Mouse (Mus musculus) spleen, adult 2 months (tissue): ENCODE results near the gene Wdr72. TPM values are rescaled to one million over a fixed set of nuclear protein-coding genes. Genes with fewer than 3 reads are reported as not detected.

ENCODE experiments used
- DNase-seq, 2 experiments: peaks; one replicate each; pipeline versions ENCODE4 v3.0.0 to v3.0.0-alpha.2; 2012 to 2021; ENCODE audit warnings: low spot score in 2 of 2, low read depth in 1 of 2
- H3K27ac ChIP-seq: fragments of 200-500 bp; 2 replicates; pipeline ENCODE4 v1.5.1; 2012; ENCODE audit warnings: low read length, inconsistent platforms; ENCODE audit not compliant: insufficient read depth
- H3K27me3 ChIP-seq: fragments of 200-500 bp; 2 replicates; pipeline ENCODE4 v1.6.1; 2012; ENCODE audit warnings: mild to moderate bottlenecking, moderate library complexity, low read length, inconsistent platforms; ENCODE audit not compliant: control insufficient read depth, insufficient read depth
- H3K36me3 ChIP-seq: fragments of 200-500 bp; 2 replicates; pipeline ENCODE4 v1.6.1; 2012; ENCODE audit warnings: mild to moderate bottlenecking, low read length, inconsistent platforms; ENCODE audit not compliant: control insufficient read depth, insufficient read depth
- H3K4me1 ChIP-seq: fragments of 200-500 bp; 2 replicates; pipeline ENCODE4 v1.6.1; 2011; ENCODE audit warnings: inconsistent platforms; ENCODE audit not compliant: control insufficient read depth, insufficient read depth, insufficient read length
- H3K4me3 ChIP-seq: fragments of 200-500 bp; 2 replicates; pipeline ENCODE4 v1.5.1; 2011; ENCODE audit warnings: mild to moderate bottlenecking, inconsistent platforms; ENCODE audit not compliant: insufficient read depth, insufficient read length; ENCODE audit errors: extremely low read depth
- CTCF ChIP-seq: fragments of 200-500 bp; IDR thresholded peaks from 2 replicates; pipeline ENCODE4 v1.5.1; 2011; ENCODE audit warnings: mild to moderate bottlenecking, inconsistent platforms; ENCODE audit not compliant: insufficient read depth, insufficient read length, insufficient replicate concordance; ENCODE audit errors: extremely low read depth
- POLR2A ChIP-seq: fragments of 200-500 bp; IDR thresholded peaks from 2 replicates; pipeline ENCODE4 v1.6.1; 2011; ENCODE audit warnings: low read depth, low read length, inconsistent platforms
- WGBS: fragments of 180-500 bp; shearing (Covaris S2); methylation state at CpG from one replicate; pipeline ENCODE4 v1.1.7; 2018; 5-methylcytosine and 5-hydroxymethylcytosine counted together
- polyA plus RNA-seq: library from polyadenylated mRNA; depleted of rRNA; stranded (reverse); fragments of >200 nt; gene quantifications from 2 replicates; pipeline ENCODE4 v1.2.3, GENCODE M21; 2012; rRNA removed

The Wdr72 gene
- polyA plus RNA-seq, result not detected in 2 replicates

GRCm38 (mm10) chr9:74109761-74110460 is at the start of gene Wdr72:
Gene Wdr72 (plus strand): TSS chr9:74110356.
- no peak for DNase-seq
- no peak for TF ChIP-seq POLR2A
- no peak for TF ChIP-seq CTCF
- no peak within 1 kb of the TSS for H3K4me3 ChIP-seq
- H3K27ac ChIP-seq, result no peak within 1 kb of the TSS
- H3K27me3 ChIP-seq, result no peaks in the 10 kb centered on the region
- no peaks in the 10 kb centered on the region for H3K36me3 ChIP-seq
- H3K4me1 ChIP-seq, result no peaks in the 10 kb centered on the region
- WGBS, result 18% methylated on average over 17 of the region's 17 CpGs

GRCm38 (mm10) chr9:74066278-74066677 is 43.9 kb upstream of the Wdr72 start:
- TF ChIP-seq CTCF (no peak), POLR2A (no peak)
- WGBS, result 74% methylated on average over 3 of the region's 3 CpGs
- DNase-seq, result no peak

DNA sequence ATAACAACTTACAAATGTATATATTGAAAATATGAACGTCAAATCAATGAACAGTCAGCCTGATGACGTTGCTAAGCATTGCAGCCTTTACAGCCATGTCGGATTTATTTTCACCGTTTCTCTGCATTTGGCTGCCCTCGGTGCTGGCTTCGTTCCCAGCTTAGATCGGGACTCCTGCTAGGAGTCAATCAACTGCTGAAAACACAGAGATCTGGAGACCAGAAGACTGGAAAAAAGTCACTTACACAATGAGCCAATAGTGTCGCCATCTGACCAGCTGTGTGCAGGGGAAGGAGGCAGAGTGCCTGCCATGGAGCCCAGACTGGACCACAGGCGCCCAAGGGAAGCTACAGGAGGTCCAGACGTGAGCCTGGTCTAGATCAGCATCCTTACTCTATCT is 43.4 kb upstream of the Wdr72 start:
- TF ChIP-seq CTCF (no peak), POLR2A (no peak)
- no peak overlapping the region for H3K4me3 ChIP-seq
- 76% methylated on average over 10 of the region's 10 CpGs for WGBS

More at GRCm38 (mm10) chr9:74066278-74066677, 43.9 kb upstream of the Wdr72 start:
- H3K4me1 ChIP-seq, result no peaks in the 10 kb centered on the region
- no peak overlapping the region for H3K27ac ChIP-seq
- no peaks in the 10 kb centered on the region for H3K36me3 ChIP-seq
- no peaks in the 10 kb centered on the region for H3K27me3 ChIP-seq
- H3K4me3 ChIP-seq, result no peak overlapping the region

GRCm38 (mm10) chr9:74075958-74076357 is 34.2 kb upstream of the Wdr72 start:
- no peak for TF ChIP-seq CTCF
- no peak for TF ChIP-seq POLR2A
- 79% methylated on average over 2 of the region's 2 CpGs for WGBS
- Histone ChIP-seq H3K4me3 (no peak overlapping the region), H3K27me3 (no peaks in the 10 kb centered on the region), H3K27ac (no peak overlapping the region), H3K36me3 (no peaks in the 10 kb centered on the region), H3K4me1 (no peaks in the 10 kb centered on the region)
- no peak for DNase-seq

More for the DNA sequence above, 43.4 kb upstream of the Wdr72 start:
- no peaks in the 10 kb centered on the region for H3K36me3 ChIP-seq
- no peak overlapping the region for H3K27ac ChIP-seq
- DNase-seq, result no peak
- H3K4me1 ChIP-seq, result no peaks in the 10 kb centered on the region
- no peaks in the 10 kb centered on the region for H3K27me3 ChIP-seq

- no peak for TF ChIP-seq POLR2A
- no peak for TF ChIP-seq CTCF
- Histone ChIP-seq H3K36me3 (no peaks in the 10 kb centered on the region), H3K27me3 (no peaks in the 10 kb centered on the region), H3K4me1 (no peaks in the 10 kb centered on the region), H3K4me3 (no peak overlapping the region), H3K27ac (no peak overlapping the region)
- DNase-seq, result no peak
These were observed 31.7 kb upstream of the Wdr72 start for GRCm38 (mm10) chr9:74078458-74078857.

DNA sequence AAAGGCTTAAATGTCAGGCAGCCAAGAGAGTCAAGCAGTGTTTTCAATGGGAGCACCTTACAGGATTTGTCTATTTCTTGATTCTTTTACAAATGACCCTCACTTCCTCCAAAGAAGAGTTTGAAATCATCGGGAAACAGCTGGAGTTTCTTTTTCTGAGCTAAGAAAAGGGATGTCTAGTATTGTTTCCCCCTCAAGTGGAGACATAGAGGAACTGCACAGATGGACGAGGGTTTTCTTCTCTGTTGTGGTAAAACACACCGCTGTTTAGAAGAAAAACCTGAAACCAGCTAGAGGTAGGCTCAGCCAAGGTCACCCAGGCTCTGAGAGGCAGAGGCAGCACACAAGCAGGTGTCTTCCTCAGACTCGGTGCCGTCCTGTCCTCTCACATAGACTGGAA is 29.9 kb upstream of the Wdr72 start:
- H3K4me1 ChIP-seq, result no peaks in the 10 kb centered on the region
- no peaks in the 10 kb centered on the region for H3K27me3 ChIP-seq
- TF ChIP-seq CTCF (no peak), POLR2A (no peak)
- H3K36me3 ChIP-seq, result no peaks in the 10 kb centered on the region
- no peak overlapping the region for H3K27ac ChIP-seq
- H3K4me3 ChIP-seq, result no peak overlapping the region
- 22% methylated on average over 5 of the region's 5 CpGs for WGBS
- no peak for DNase-seq

GRCm38 (mm10) chr9:74101591-74101990 is 8.6 kb upstream of the Wdr72 start:
- Histone ChIP-seq H3K4me3 (no peak overlapping the region), H3K27me3 (no peaks in the 10 kb centered on the region), H3K4me1 (no peaks in the 10 kb centered on the region), H3K27ac (no peak overlapping the region), H3K36me3 (no peaks in the 10 kb centered on the region)
- no peak for DNase-seq
- no peak for TF ChIP-seq POLR2A
- no peak for TF ChIP-seq CTCF

GRCm38 (mm10) chr9:74102615-74103014 is 7.5 kb upstream of the Wdr72 start:
- no peak overlapping the region for H3K4me3 ChIP-seq
- H3K27ac ChIP-seq, result no peak overlapping the region
- TF ChIP-seq POLR2A (no peak), CTCF (no peak)
- 92% methylated on average over 1 of the region's 1 CpGs for WGBS
- H3K4me1 ChIP-seq, result no peaks in the 10 kb centered on the region
- no peak for DNase-seq
- no peaks in the 10 kb centered on the region for H3K36me3 ChIP-seq
- no peaks in the 10 kb centered on the region for H3K27me3 ChIP-seq
